Mouse (Mus musculus): ENCODE measurements around the gene Il12rb1.

The Il12rb1 gene

GRCm38 (mm10) chr8:70774740-70775139 lies 33.5 kb upstream of the Il12rb1 start:
- no peak for DNase-seq

- DNase-seq = no peak
Observed at GRCm38 (mm10) chr8:70775227-70775626, 33.0 kb upstream of the Il12rb1 start.

- no peak for DNase-seq
Observed at GRCm38 (mm10) chr8:70775851-70776495, 32.3 kb upstream of the Il12rb1 start.

GRCm38 (mm10) chr8:70776496-70777444 lies 31.5 kb upstream of the Il12rb1 start, which contains the start of gene Pik3r2:
Pik3r2 (minus strand) TSS chr8:70776713.
- peak; percentile 97 to 98 for DNase-seq

- DNase-seq = no peak
Observed at GRCm38 (mm10) chr8:70780093-70780492, 28.2 kb upstream of the Il12rb1 start.

- no peak for DNase-seq
Observed at GRCm38 (mm10) chr8:70786291-70787050, 21.8 kb upstream of the Il12rb1 start.

- DNase-seq = no peak
Observed at GRCm38 (mm10) chr8:70787051-70787445, 21.2 kb upstream of the Il12rb1 start.

- DNase-seq = peak in 1 of 2 experiments; percentile 34
Observed at GRCm38 (mm10) chr8:70787941-70788667, 20.1 kb upstream of the Il12rb1 start.

- DNase-seq = no peak
Observed at GRCm38 (mm10) chr8:70789046-70789445, 19.2 kb upstream of the Il12rb1 start.

- no peak for DNase-seq
Observed at GRCm38 (mm10) chr8:70790846-70791245, 17.4 kb upstream of the Il12rb1 start.

- no peak for DNase-seq
Observed at GRCm38 (mm10) chr8:70791294-70791701, 17.0 kb upstream of the Il12rb1 start.

GRCm38 (mm10) chr8:70791975-70792691 lies 16.1 kb upstream of the Il12rb1 start:
- peak; percentile 97 to 98 for DNase-seq

- peak; percentile 91 to 94 for DNase-seq
Observed at GRCm38 (mm10) chr8:70792700-70793099, 15.5 kb upstream of the Il12rb1 start.

GRCm38 (mm10) chr8:70794215-70794614 lies 14.0 kb upstream of the Il12rb1 start:
- no peak for DNase-seq

GRCm38 (mm10) chr8:70795370-70795769 lies 12.9 kb upstream of the Il12rb1 start:
- no peak for DNase-seq

GRCm38 (mm10) chr8:70796403-70797080 lies 11.7 kb upstream of the Il12rb1 start:
- no peak for DNase-seq

- DNase-seq = peak; percentile 92 to 94
Observed at GRCm38 (mm10) chr8:70797081-70798070, 10.9 kb upstream of the Il12rb1 start.

- DNase-seq = peak in 1 of 2 experiments; percentile 84
Observed at GRCm38 (mm10) chr8:70798281-70798680, 10.0 kb upstream of the Il12rb1 start.

- DNase-seq = no peak
Observed at GRCm38 (mm10) chr8:70800648-70801047, 7.6 kb upstream of the Il12rb1 start.

GRCm38 (mm10) chr8:70801156-70801555 lies 7.1 kb upstream of the Il12rb1 start:
- DNase-seq = no peak

Data from kidney, adult 8-10 months (tissue).